Mouse (Mus musculus) E14TG2a.4 (cell line): Measurements from ENCODE around the gene Zfp128.

ENCODE experiments used
- CTCF ChIP-seq: conservative IDR thresholded peaks from 2 replicates; pipeline ENCODE4 v1.5.1; 2014; ENCODE audit warnings: low read length
- POU5F1 ChIP-seq: IDR thresholded peaks from 2 replicates; pipeline ENCODE4 v1.6.1; 2014; ENCODE audit warnings: low read length, borderline replicate concordance

DNA sequence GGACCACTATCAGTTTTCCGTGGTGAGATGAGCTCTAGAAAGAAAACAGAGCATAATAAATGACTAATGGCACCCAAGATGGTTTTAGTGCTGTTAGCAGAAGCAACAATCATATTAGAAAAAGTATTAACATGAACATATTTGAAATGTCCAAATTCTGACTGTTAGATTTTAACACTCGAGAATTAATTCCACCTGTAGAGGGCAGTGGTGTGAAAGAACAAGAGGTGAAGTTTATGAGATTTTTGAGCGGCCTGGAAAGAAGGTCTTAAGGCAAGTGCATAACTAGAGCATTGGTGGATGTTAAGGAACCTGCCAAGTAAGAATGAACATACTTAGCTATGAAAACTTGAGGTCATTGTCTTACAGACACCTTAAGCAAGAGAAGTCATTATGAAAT is 6.7 kb upstream of the Zfp128 start:
- TF ChIP-seq CTCF: peak; percentile 53
- no peak for TF ChIP-seq POU5F1
